Mouse (Mus musculus) gastrocnemius, adult 8-10 months (tissue): ENCODE measurements around the gene Zscan26. TPM values are rescaled to one million over a fixed set of nuclear protein-coding genes. Genes with fewer than 3 reads are reported as not detected.

Experiments used
- microRNA-seq: library from miRNA; unstranded; fragments of <30 nt; microRNA quantifications from one replicate; pipeline ENCODE4 v1.2.0, GENCODE M21; 2022
- total RNA-seq, 4 experiments: library from RNA; stranded (reverse); gene quantifications; 2 replicates each; pipeline ENCODE4 v1.2.4; 2022

Zscan26 gene
- total RNA-seq, 4 experiments from 2014 or later = 12.9 to 15.9 (median 14.5) TPM

Small RNA genes within 50 kb of the gene (microRNA-seq; reads per million reads assigned to microRNA genes)
- gene Mir1896 (not detected), gene Mir6942 (not detected)

Other genes with a start within 250 kb of the Zscan26 start
- gene Gpx5, start 161.0 kb downstream of the Zscan26 start, total RNA-seq = not detected
- not detected for gene Gpx6, start 141.6 kb downstream of the Zscan26 start, total RNA-seq
- not detected for gene Olfr1367, start 106.8 kb downstream of the Zscan26 start, total RNA-seq
- 10 to 100 TPM in 1 of 4 experiments, 1 to 10 TPM in 3; 7.7 to 10.5 (median 8.5) TPM for gene Zscan12, start 90.9 kb downstream of the Zscan26 start, total RNA-seq
- 10 to 100 TPM; 11.5 to 13.3 (median 12.1) TPM for gene Zkscan3, start 51.0 kb downstream of the Zscan26 start, total RNA-seq
- under 1 TPM in 3 of 4 experiments, not detected in 1; 0.36 to 0.53 (median 0.46) TPM for gene Pgbd1, start 12.7 kb downstream of the Zscan26 start, total RNA-seq
- under 1 TPM in 3 of 4 experiments, not detected in 1; 0.19 to 0.22 (median 0.20) TPM for gene Nkapl, start 14.8 kb upstream of the Zscan26 start, total RNA-seq
- gene Zkscan4, start 25.2 kb upstream of the Zscan26 start, total RNA-seq = 1 to 10 TPM in 1 of 4 experiments, under 1 TPM in 3; 0.27 to 1.1 (median 0.43) TPM
- not detected for gene Gm10065, start 25.7 kb upstream of the Zscan26 start, total RNA-seq
- gene AK157302, start 41.5 kb upstream of the Zscan26 start, total RNA-seq = 10 to 100 TPM; 20.3 to 26.8 (median 22.2) TPM
- gene Gm11273, start 47.7 kb upstream of the Zscan26 start, total RNA-seq = 100 to 1,000 TPM in 1 of 4 experiments, 10 to 100 TPM in 3; 74.4 to 112 (median 87.3) TPM
- gene Zkscan8, start 77.4 kb upstream of the Zscan26 start, total RNA-seq = 1 to 10 TPM; 4.6 to 9.3 (median 7.2) TPM
- gene Olfr1366, start 89.1 kb upstream of the Zscan26 start, total RNA-seq = not detected
- gene Olfr1535, start 106.2 kb upstream of the Zscan26 start, total RNA-seq = not detected
- gene Olfr1364, start 128.0 kb upstream of the Zscan26 start, total RNA-seq = not detected
- not detected for gene Olfr1362, start 160.3 kb upstream of the Zscan26 start, total RNA-seq
- not detected for gene Olfr11, start 188.8 kb upstream of the Zscan26 start, total RNA-seq
- not detected for gene Olfr1361, start 209.7 kb upstream of the Zscan26 start, total RNA-seq
- gene Olfr1360, start 223.7 kb upstream of the Zscan26 start, total RNA-seq = not detected
- not detected for gene Olfr1359, start 244.4 kb upstream of the Zscan26 start, total RNA-seq